Mouse (Mus musculus) retina, embryonic 14.5 days (tissue): ENCODE measurements at regions not wholly inside any gene's neighbourhood (a gene's known extent, or its start where the extent isn't known, plus 50 kb on each side); places are given as distances from the start of the nearest gene placed in this dataset.

Experiments
- DNase-seq: peaks from one replicate; pipeline ENCODE4 v3.0.0-alpha.2; 2015; ENCODE audit warnings: low spot score

GRCm38 (mm10) chr7:37908618-37909130 lies 114.7 kb downstream of the Uri1 start:
- peak; percentile 66 for DNase-seq

- peak; percentile 34 for DNase-seq
Observed at GRCm38 (mm10) chr7:37893885-37894284, 120.4 kb upstream of the Zfp536 start.

GRCm38 (mm10) chr7:37874382-37874781 lies 100.9 kb upstream of the Zfp536 start:
- no peak for DNase-seq

- DNase-seq: no peak
Observed at GRCm38 (mm10) chr7:37870956-37871355, 97.5 kb upstream of the Zfp536 start.

- DNase-seq: no peak
Observed at GRCm38 (mm10) chr7:37866468-37866867, 93.0 kb upstream of the Zfp536 start.

GRCm38 (mm10) chr7:37851471-37851870 lies 78.0 kb upstream of the Zfp536 start:
- no peak for DNase-seq

GRCm38 (mm10) chr7:37845201-37845600 lies 71.8 kb upstream of the Zfp536 start:
- DNase-seq: no peak

- DNase-seq: peak; percentile 66
Observed at GRCm38 (mm10) chr7:37842000-37842513, 68.6 kb upstream of the Zfp536 start.

- DNase-seq: no peak
Observed at GRCm38 (mm10) chr7:37841549-37841948, 68.1 kb upstream of the Zfp536 start.

GRCm38 (mm10) chr7:37837883-37838282 lies 64.4 kb upstream of the Zfp536 start:
- DNase-seq: no peak

- DNase-seq: no peak
Observed at GRCm38 (mm10) chr7:37837372-37837771, 63.9 kb upstream of the Zfp536 start.

GRCm38 (mm10) chr7:37833420-37833819 lies 60.0 kb upstream of the Zfp536 start:
- peak; percentile 21 for DNase-seq

GRCm38 (mm10) chr7:37832322-37832721 lies 58.9 kb upstream of the Zfp536 start:
- DNase-seq: no peak

GRCm38 (mm10) chr7:37825766-37826165 lies 52.3 kb upstream of the Zfp536 start:
- DNase-seq: no peak
